Mouse (Mus musculus): ENCODE measurements around the gene Rbl1. TPM values are rescaled to one million over a fixed set of nuclear protein-coding genes. Genes with fewer than 3 reads are reported as not detected.

Rbl1 gene
- 10 to 100 TPM; 34.9 to 35.9 TPM for total RNA-seq (2023)

GRCm38 (mm10) chr2:157204366-157205218 lies at the start of gene Rbl1:
Gene Rbl1, minus strand, starts transcription at chr2:157204534.

DNA sequence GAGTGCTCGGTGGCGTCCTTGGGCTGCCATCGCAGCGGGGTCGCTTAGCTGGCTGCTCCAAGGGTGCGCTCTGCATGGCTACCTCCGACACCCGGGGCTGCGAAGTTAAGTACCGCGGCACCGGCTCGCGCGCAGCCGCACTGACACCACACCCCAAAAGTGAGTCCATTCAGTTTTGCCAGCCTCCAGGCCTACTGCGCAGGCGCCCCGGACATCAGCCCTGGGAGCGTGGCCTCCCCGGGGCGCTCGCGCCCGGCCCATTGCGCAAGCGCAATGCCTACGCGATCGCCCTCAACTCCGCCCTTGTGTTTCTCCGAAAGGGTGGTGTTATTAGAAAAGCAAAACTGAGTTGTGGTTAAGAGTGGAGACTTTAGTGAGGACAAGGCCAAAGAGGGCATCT lies 69.3 kb downstream of the Rbl1 start, which contains the start of gene Samhd1:
Gene Samhd1 (minus strand): TSS at position 252 of the 400 bp plus-strand sequence.

Other genes with a start within 250 kb of the Rbl1 start
- gene Ndrg3, start 212.5 kb downstream of the Rbl1 start, total RNA-seq (2023): 10 to 100 TPM; 65.6 to 69.4 TPM
- 10 to 100 TPM; 16.1 to 23.6 TPM for gene Dsn1, start 197.4 kb downstream of the Rbl1 start, total RNA-seq (2023)
- gene Soga1, start 125.3 kb downstream of the Rbl1 start, total RNA-seq (2023): under 1 TPM; 0.65 to 0.82 TPM
- not detected for gene Tldc2, start 117.5 kb downstream of the Rbl1 start, total RNA-seq (2023)
- gene Samhd1, start 69.3 kb downstream of the Rbl1 start, total RNA-seq (2023): 100 to 1,000 TPM; 354 to 425 TPM
- gene Rpn2, start 74.5 kb upstream of the Rbl1 start, total RNA-seq (2023): 100 to 1,000 TPM; 125 to 141 TPM
- gene Mroh8, start 75.0 kb upstream of the Rbl1 start, total RNA-seq (2023): under 1 TPM in 1 of 2 experiments, not detected in 1; 0.84 TPM
- not detected for gene Ghrh, start 143.0 kb upstream of the Rbl1 start, total RNA-seq (2023)
- 10 to 100 TPM; 25.0 to 29.3 TPM for gene Manbal, start 163.1 kb upstream of the Rbl1 start, total RNA-seq (2023)
- under 1 TPM; 0.44 to 0.99 TPM for gene Src, start 213.9 kb upstream of the Rbl1 start, total RNA-seq (2023)

Measured in T-cell, adult 66 days (primary cell).